Mouse (Mus musculus): ENCODE measurements around the gene S100pbp. TPM values are rescaled to one million over a fixed set of nuclear protein-coding genes. Genes with fewer than 3 reads are reported as not detected.

The S100pbp gene
- polyA plus RNA-seq, 1 experiment from 2014 or later: 18.3 TPM

- Histone ChIP-seq H3K27ac (ENCODE audit: low read depth, low read length) (no peak overlapping the region), H3K4me3 (ENCODE audit: low read depth, low read length) (no peak overlapping the region), H3K4me1 (ENCODE audit: control insufficient read depth, insufficient read depth, low read length) (peaks cover 7% of the 10 kb centered on the region; the same call in 1 of the 2 replicates), H3K9ac (replicated peaks; ENCODE audit: low read depth, low read length) (no peak overlapping the region), H3K9me3 (ENCODE audit: control insufficient read depth, low read length) (no peaks in the 10 kb centered on the region), H3K36me3 (ENCODE audit: control insufficient read depth, insufficient read depth, low read length) (no peaks in the 10 kb centered on the region), H3K27me3 (ENCODE audit: control insufficient read depth, insufficient read depth, low read length) (no peaks in the 10 kb centered on the region), H3K4me2 (ENCODE audit: low read depth, low read length) (no peak overlapping the region)
- WGBS: 63% methylated on average over 13 of the region's 13 CpGs
- ATAC-seq (ENCODE audit: low read depth): no peak
Measured at GRCm38 (mm10) chr4:129128582-129129338, 60.8 kb downstream of the S100pbp start.

- Histone ChIP-seq H3K4me1 (ENCODE audit: control insufficient read depth, insufficient read depth, low read length) (peaks cover 13% of the 10 kb centered on the region), H3K9ac (replicated peaks; ENCODE audit: low read depth, low read length) (no peak overlapping the region), H3K4me2 (ENCODE audit: low read depth, low read length) (peak overlapping the region; percentile 11; the same call in 1 of the 2 replicates), H3K9me3 (ENCODE audit: control insufficient read depth, low read length) (no peaks in the 10 kb centered on the region), H3K4me3 (ENCODE audit: low read depth, low read length) (no peak overlapping the region), H3K27ac (ENCODE audit: low read depth, low read length) (no peak overlapping the region), H3K27me3 (ENCODE audit: control insufficient read depth, insufficient read depth, low read length) (peaks cover 3% of the 10 kb centered on the region; the same call in 1 of the 2 replicates), H3K36me3 (ENCODE audit: control insufficient read depth, insufficient read depth, low read length) (no peaks in the 10 kb centered on the region)
- no peak for ATAC-seq (ENCODE audit: low read depth)
- WGBS: 21% methylated on average over 19 of the region's 19 CpGs
Measured at GRCm38 (mm10) chr4:129125736-129126451, 63.6 kb downstream of the S100pbp start.

GRCm38 (mm10) chr4:129124652-129125146 is 64.8 kb downstream of the S100pbp start:
- H3K27me3 ChIP-seq (ENCODE audit: control insufficient read depth, insufficient read depth, low read length): peaks cover 3% of the 10 kb centered on the region; the same call in 1 of the 2 replicates
- H3K4me3 ChIP-seq (ENCODE audit: low read depth, low read length): no peak overlapping the region
- 0 out of 2 replicates have a peak overlapping the region, but pooled peaks have one; percentile 7 for H3K4me2 ChIP-seq (ENCODE audit: low read depth, low read length)
- peak; percentile 12; the same call in 1 of the 2 replicates for ATAC-seq (ENCODE audit: low read depth)
- H3K4me1 ChIP-seq (ENCODE audit: control insufficient read depth, insufficient read depth, low read length): peaks cover 11% of the 10 kb centered on the region
- no peaks in the 10 kb centered on the region for H3K36me3 ChIP-seq (ENCODE audit: control insufficient read depth, insufficient read depth, low read length)
- no peak overlapping the region for H3K9ac ChIP-seq (replicated peaks; ENCODE audit: low read depth, low read length)
- WGBS: 9% methylated on average over 13 of the region's 13 CpGs
- H3K9me3 ChIP-seq (ENCODE audit: control insufficient read depth, low read length): no peaks in the 10 kb centered on the region
- H3K27ac ChIP-seq (ENCODE audit: low read depth, low read length): 0 out of 2 replicates have a peak overlapping the region, but pooled peaks have one; percentile 12

- no peak overlapping the region for H3K4me2 ChIP-seq (ENCODE audit: low read depth, low read length)
- H3K4me3 ChIP-seq (ENCODE audit: low read depth, low read length): no peak overlapping the region
- H3K27ac ChIP-seq (ENCODE audit: low read depth, low read length): no peak overlapping the region
- WGBS: 40% methylated on average over 8 of the region's 8 CpGs
- H3K36me3 ChIP-seq (ENCODE audit: control insufficient read depth, insufficient read depth, low read length): no peaks in the 10 kb centered on the region
- no peak for ATAC-seq (ENCODE audit: low read depth)
- H3K9ac ChIP-seq (replicated peaks; ENCODE audit: low read depth, low read length): no peak overlapping the region
- no peaks in the 10 kb centered on the region for H3K9me3 ChIP-seq (ENCODE audit: control insufficient read depth, low read length)
- H3K27me3 ChIP-seq (ENCODE audit: control insufficient read depth, insufficient read depth, low read length): peaks cover 3% of the 10 kb centered on the region; the same call in 1 of the 2 replicates
- H3K4me1 ChIP-seq (ENCODE audit: control insufficient read depth, insufficient read depth, low read length): peaks cover 7% of the 10 kb centered on the region
Measured at GRCm38 (mm10) chr4:129122719-129123118, 66.8 kb downstream of the S100pbp start.

GRCm38 (mm10) chr4:129122107-129122506 is 67.4 kb downstream of the S100pbp start:
- H3K9me3 ChIP-seq (ENCODE audit: control insufficient read depth, low read length): no peaks in the 10 kb centered on the region
- H3K4me1 ChIP-seq (ENCODE audit: control insufficient read depth, insufficient read depth, low read length): peaks cover 7% of the 10 kb centered on the region
- no peak for ATAC-seq (ENCODE audit: low read depth)
- no peak overlapping the region for H3K4me3 ChIP-seq (ENCODE audit: low read depth, low read length)
- no peak overlapping the region for H3K27ac ChIP-seq (ENCODE audit: low read depth, low read length)
- no peak overlapping the region for H3K4me2 ChIP-seq (ENCODE audit: low read depth, low read length)
- H3K9ac ChIP-seq (replicated peaks; ENCODE audit: low read depth, low read length): no peak overlapping the region
- H3K27me3 ChIP-seq (ENCODE audit: control insufficient read depth, insufficient read depth, low read length): peaks cover 3% of the 10 kb centered on the region; the same call in 1 of the 2 replicates
- no peaks in the 10 kb centered on the region for H3K36me3 ChIP-seq (ENCODE audit: control insufficient read depth, insufficient read depth, low read length)
- 33% methylated on average over 9 of the region's 9 CpGs for WGBS

GRCm38 (mm10) chr4:129121569-129122086 is 67.9 kb downstream of the S100pbp start, which contains the start of gene Hpca:
Gene Hpca (minus strand): TSS chr4:129122036.
- peaks cover 7% of the 10 kb centered on the region for H3K4me1 ChIP-seq (ENCODE audit: control insufficient read depth, insufficient read depth, low read length)
- under 1% methylated on average over 10 of the region's 17 CpGs for WGBS
- H3K27me3 ChIP-seq (ENCODE audit: control insufficient read depth, insufficient read depth, low read length): peaks cover 3% of the 10 kb centered on the region; the same call in 1 of the 2 replicates
- peak within 1 kb of the TSS; percentile 91 for H3K4me2 ChIP-seq (ENCODE audit: low read depth, low read length)
- no peaks in the 10 kb centered on the region for H3K36me3 ChIP-seq (ENCODE audit: control insufficient read depth, insufficient read depth, low read length)
- ATAC-seq (ENCODE audit: low read depth): 0 out of 2 replicates have a peak, but pooled peaks have one; percentile 9
- no peaks in the 10 kb centered on the region for H3K9me3 ChIP-seq (ENCODE audit: control insufficient read depth, low read length)
- peak within 1 kb of the TSS; percentile 69 for H3K9ac ChIP-seq (replicated peaks; ENCODE audit: low read depth, low read length)
- peak within 1 kb of the TSS; percentile 55; the same call in 1 of the 2 replicates for H3K27ac ChIP-seq (ENCODE audit: low read depth, low read length)
- H3K4me3 ChIP-seq (ENCODE audit: low read depth, low read length): peak within 1 kb of the TSS; percentile 53

- H3K27ac ChIP-seq (ENCODE audit: low read depth, low read length): peak overlapping the region; percentile 55; the same call in 1 of the 2 replicates
- H3K9ac ChIP-seq (replicated peaks; ENCODE audit: low read depth, low read length): peak overlapping the region; percentile 69
- H3K27me3 ChIP-seq (ENCODE audit: control insufficient read depth, insufficient read depth, low read length): peaks cover 3% of the 10 kb centered on the region; the same call in 1 of the 2 replicates
- H3K9me3 ChIP-seq (ENCODE audit: control insufficient read depth, low read length): no peaks in the 10 kb centered on the region
- ATAC-seq (ENCODE audit: low read depth): peak; percentile 65; the same call in 1 of the 2 replicates
- WGBS: under 1% methylated on average over 48 of the region's 59 CpGs
- H3K36me3 ChIP-seq (ENCODE audit: control insufficient read depth, insufficient read depth, low read length): no peaks in the 10 kb centered on the region
- H3K4me3 ChIP-seq (ENCODE audit: low read depth, low read length): peak overlapping the region; percentile 53
- peaks cover 7% of the 10 kb centered on the region for H3K4me1 ChIP-seq (ENCODE audit: control insufficient read depth, insufficient read depth, low read length)
- peak overlapping the region; percentile 91 for H3K4me2 ChIP-seq (ENCODE audit: low read depth, low read length)
Measured at GRCm38 (mm10) chr4:129120520-129121445, 68.7 kb downstream of the S100pbp start.

GRCm38 (mm10) chr4:129119708-129120107 is 69.8 kb downstream of the S100pbp start:
- H3K4me1 ChIP-seq (ENCODE audit: control insufficient read depth, insufficient read depth, low read length): peaks cover 7% of the 10 kb centered on the region
- H3K27ac ChIP-seq (ENCODE audit: low read depth, low read length): no peak overlapping the region
- peaks cover 3% of the 10 kb centered on the region; the same call in 1 of the 2 replicates for H3K27me3 ChIP-seq (ENCODE audit: control insufficient read depth, insufficient read depth, low read length)

More at GRCm38 (mm10) chr4:129119708-129120107, 69.8 kb downstream of the S100pbp start:
- no peak for ATAC-seq (ENCODE audit: low read depth)
- Histone ChIP-seq H3K4me2 (ENCODE audit: low read depth, low read length) (0 out of 2 replicates have a peak overlapping the region, but pooled peaks have one; percentile 91), H3K9me3 (ENCODE audit: control insufficient read depth, low read length) (no peaks in the 10 kb centered on the region), H3K36me3 (ENCODE audit: control insufficient read depth, insufficient read depth, low read length) (no peaks in the 10 kb centered on the region), H3K9ac (replicated peaks; ENCODE audit: low read depth, low read length) (no peak overlapping the region), H3K4me3 (ENCODE audit: low read depth, low read length) (no peak overlapping the region)
- WGBS: 75% methylated on average over 10 of the region's 10 CpGs

Measured in neural tube, embryonic 14.5 days (tissue).